Mouse (Mus musculus) CH12.LX (cell line): Measurements from ENCODE around the gene Gm5105. TPM values are rescaled to one million over a fixed set of nuclear protein-coding genes. Genes with fewer than 3 reads are reported as not detected.

Experiments
- DNase-seq: peaks from one replicate; pipeline ENCODE4 v3.0.0-alpha.2; 2013; ENCODE audit errors: extremely low read depth
- H3K27ac ChIP-seq: 2 replicates; pipeline ENCODE4 v1.5.1; 2012; ENCODE audit warnings: low read depth, mild to moderate bottlenecking, control low read depth, moderate library complexity; ENCODE audit not compliant: insufficient read depth
- H3K27me3 ChIP-seq: replicated peaks from 2 replicates; pipeline ENCODE3; 2012; ENCODE audit warnings: inconsistent platforms
- H3K36me3 ChIP-seq, 2 experiments: replicated peaks in 1 of 2; 2 replicates each; pipeline versions ENCODE3 to v1.6.1; 2012; ENCODE audit warnings: inconsistent platforms in 1 of 2, low read length in 1 of 2, mild to moderate bottlenecking in 1 of 2, mixed read lengths in 1 of 2, moderate library complexity in 1 of 2; ENCODE audit not compliant: control insufficient read depth in 1 of 2, insufficient read depth in 1 of 2
- H3K4me1 ChIP-seq, 2 experiments: 2 replicates each; pipeline ENCODE4 v1.6.1; 2012; ENCODE audit warnings: inconsistent platforms in 1 of 2, moderate library complexity in 1 of 2; ENCODE audit not compliant: insufficient read depth in 2 of 2, control insufficient read depth in 1 of 2
- H3K4me2 ChIP-seq: 2 replicates; pipeline ENCODE4 v1.6.1; 2012; ENCODE audit warnings: low read depth, mild to moderate bottlenecking, control low read depth; ENCODE audit not compliant: poor library complexity, insufficient read depth, severe bottlenecking
- H3K4me3 ChIP-seq, 3 experiments: fragments of 150-350 bp in 1 of 3; sonication (generic) in 1 of 3; replicated peaks in 1 of 3; 2 replicates each; pipeline versions ENCODE3 to v1.5.1; 2011 to 2012; ENCODE audit warnings: low read depth in 2 of 3, low read length in 2 of 3, mild to moderate bottlenecking in 2 of 3, moderate library complexity in 2 of 3, control low read depth in 1 of 3, improper control_type of control experiment in 1 of 3, inconsistent platforms in 1 of 3, mixed read lengths in 1 of 3; ENCODE audit not compliant: poor library complexity in 1 of 3
- H3K79me2 ChIP-seq: replicated peaks from 2 replicates; pipeline ENCODE4 v1.6.1; 2012; ENCODE audit warnings: mild to moderate bottlenecking, moderate library complexity; ENCODE audit not compliant: control insufficient read depth, poor library complexity, insufficient read depth, severe bottlenecking; ENCODE audit errors: extremely low read depth
- H3K9ac ChIP-seq: 2 replicates; pipeline ENCODE4 v1.6.1; 2012; ENCODE audit warnings: low read depth, mild to moderate bottlenecking, control low read depth, moderate library complexity; ENCODE audit not compliant: insufficient read depth
- H3K9me3 ChIP-seq: replicated peaks from 2 replicates; pipeline ENCODE3; 2012; ENCODE audit warnings: low read length, inconsistent platforms, mixed read lengths
- BHLHE40 ChIP-seq: IDR thresholded peaks from 2 replicates; pipeline ENCODE4 v1.6.1; 2011; ENCODE audit warnings: mild to moderate bottlenecking, low read depth, low read length, improper control_type of control experiment
- CHD2 ChIP-seq: IDR thresholded peaks from 2 replicates; pipeline ENCODE4 v1.6.1; 2011; ENCODE audit warnings: low read length, improper control_type of control experiment
- ELF1 ChIP-seq: IDR thresholded peaks from 2 replicates; pipeline ENCODE4 v1.6.1; 2014; ENCODE audit warnings: low read depth, mild to moderate bottlenecking, inconsistent platforms, low read length, improper control_type of control experiment
- ETS1 ChIP-seq: conservative IDR thresholded peaks from 2 replicates; pipeline ENCODE4 v1.6.1; 2012; ENCODE audit warnings: low read depth, mild to moderate bottlenecking, inconsistent platforms, low read length, improper control_type of control experiment, moderate library complexity
- IRF4 ChIP-seq: IDR thresholded peaks from 2 replicates; pipeline ENCODE4 v1.6.1; 2014; ENCODE audit warnings: low read depth, mild to moderate bottlenecking, inconsistent platforms, low read length, improper control_type of control experiment
- JUND ChIP-seq: conservative IDR thresholded peaks from 2 replicates; pipeline ENCODE4 v1.6.1; 2011; ENCODE audit warnings: low read depth, low read length, improper control_type of control experiment
- KAT2A ChIP-seq: IDR thresholded peaks from 2 replicates; pipeline ENCODE4 v1.6.1; 2012; ENCODE audit warnings: low read length, improper control_type of control experiment, inconsistent platforms; ENCODE audit not compliant: insufficient replicate concordance
- MAFK ChIP-seq: IDR thresholded peaks from 2 replicates; pipeline ENCODE4 v1.6.1; 2011; ENCODE audit warnings: low read length, improper control_type of control experiment; ENCODE audit not compliant: insufficient replicate concordance
- MAZ ChIP-seq: IDR thresholded peaks from 2 replicates; pipeline ENCODE4 v1.6.1; 2012; ENCODE audit warnings: low read depth, mild to moderate bottlenecking, inconsistent platforms, low read length, improper control_type of control experiment, moderate library complexity
- MXI1 ChIP-seq: IDR thresholded peaks from 2 replicates; pipeline ENCODE4 v1.6.1; 2011; ENCODE audit warnings: mild to moderate bottlenecking, low read depth, low read length, improper control_type of control experiment
- NELFE ChIP-seq: IDR thresholded peaks from 2 replicates; pipeline ENCODE4 v1.6.1; 2011; ENCODE audit warnings: low read depth, low read length, improper control_type of control experiment
- NRF1 ChIP-seq: IDR thresholded peaks from 2 replicates; pipeline ENCODE4 v1.6.1; 2014; ENCODE audit warnings: low read depth, mild to moderate bottlenecking, inconsistent platforms, low read length, improper control_type of control experiment, moderate library complexity
- PAX5 ChIP-seq: IDR thresholded peaks from 2 replicates; pipeline ENCODE4 v1.6.1; 2012; ENCODE audit warnings: low read length, inconsistent platforms, mixed read lengths
- RCOR1 ChIP-seq: conservative IDR thresholded peaks from 2 replicates; pipeline ENCODE4 v1.6.1; 2012; ENCODE audit warnings: low read depth, mild to moderate bottlenecking, inconsistent platforms, low read length, improper control_type of control experiment
- SIN3A ChIP-seq: IDR thresholded peaks from 2 replicates; pipeline ENCODE4 v1.6.1; 2012; ENCODE audit warnings: low read length, improper control_type of control experiment, inconsistent platforms
- SMC3 ChIP-seq: IDR thresholded peaks from 2 replicates; pipeline ENCODE4 v1.6.1; 2011; ENCODE audit warnings: low read depth, low read length, improper control_type of control experiment
- TCF12 ChIP-seq: IDR thresholded peaks from 2 replicates; pipeline ENCODE4 v1.6.1; 2014; ENCODE audit warnings: low read depth, mild to moderate bottlenecking, inconsistent platforms, low read length, improper control_type of control experiment
- USF2 ChIP-seq: conservative IDR thresholded peaks from 2 replicates; pipeline ENCODE4 v1.6.1; 2011; ENCODE audit warnings: low read depth, low read length, improper control_type of control experiment
- ZKSCAN1 ChIP-seq: IDR thresholded peaks from 2 replicates; pipeline ENCODE4 v1.6.1; 2012; ENCODE audit warnings: low read depth, inconsistent platforms, low read length, improper control_type of control experiment, borderline replicate concordance
- ZMIZ1 ChIP-seq: IDR thresholded peaks from 2 replicates; pipeline ENCODE4 v1.6.1; 2012; ENCODE audit warnings: low read depth, mild to moderate bottlenecking, inconsistent platforms, low read length, improper control_type of control experiment
- ZNF384 ChIP-seq: IDR thresholded peaks from 2 replicates; pipeline ENCODE4 v1.6.1; 2012; ENCODE audit warnings: low read depth, low read length, improper control_type of control experiment, inconsistent platforms
- dilution Hi-C: fragments of 300-500 bp; cut with MboI; formaldehyde crosslinking; loops from 2 replicates; pipeline ENCODE4 v1.14.3; 2020; ENCODE audit warnings: low sequenced_read_pairs; ENCODE audit not compliant: extremely low pct_unique_long_range_greater_than_20kb, extremely low pct_ligation_motif_present
- in situ Hi-C: fragments of 300-500 bp; cut with MboI; formaldehyde crosslinking; loops from 3 replicates; pipeline ENCODE4 v1.14.3; 2019; ENCODE audit warnings: low sequenced_read_pairs, low pct_ligation_motif_present, low pct_unique_long_range_greater_than_20kb, mixed read lengths
- polyA plus RNA-seq: library from polyadenylated mRNA; unstranded; fragments of >175 nt; gene quantifications from 2 replicates; pipeline ENCODE4 v1.2.1, GENCODE M21; 2012; ENCODE audit warnings: low read depth; ENCODE audit not compliant: insufficient read length
- total RNA-seq, 2 experiments: library from RNA; depleted of rRNA; stranded (reverse); fragments of 300-350 nt in 1 of 2; fragments of >200 nt in 1 of 2; gene quantifications; 2 replicates each; pipeline ENCODE4 v1.2.3; 2012 to 2014

The Gm5105 gene
- total and polyA plus RNA-seq, 3 experiments: 0.13 TPM; not detected in 2

DNA sequence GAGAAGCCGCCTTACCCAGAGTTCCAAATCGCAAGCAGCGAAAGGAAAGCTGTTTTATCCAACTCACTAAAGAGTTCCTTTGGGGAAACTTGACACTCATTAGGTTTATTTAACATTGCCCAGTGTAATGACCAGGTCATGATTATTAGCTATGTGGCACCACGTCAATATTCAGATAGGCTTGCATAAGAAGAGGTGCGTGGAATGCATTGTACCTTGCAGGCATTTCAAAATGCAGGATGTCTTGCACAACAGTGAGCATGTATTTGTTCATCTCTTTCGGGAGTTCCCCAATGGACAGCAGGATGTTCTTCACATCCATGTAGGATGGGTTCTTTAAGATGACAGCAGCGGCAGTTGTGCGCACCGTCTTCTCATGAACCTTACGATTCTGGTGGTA is 39.7 kb upstream of the Gm5105 start:
- Histone ChIP-seq H3K4me3 (no peak overlapping the region), H3K9ac (no peak overlapping the region), H3K4me1 (no peaks in the 10 kb centered on the region), H3K9me3 (no peaks in the 10 kb centered on the region), H3K79me2 (no peaks in the 10 kb centered on the region), H3K36me3 (peaks cover 6 to 18% of the 10 kb centered on the region in 2 experiments), H3K4me2 (no peak overlapping the region), H3K27ac (no peak overlapping the region), H3K27me3 (no peaks in the 10 kb centered on the region)
- DNase-seq: no peak
- dilution Hi-C loops (no loop called here), in situ Hi-C loops (no loop called here)
- TF ChIP-seq BHLHE40 (no peak), PAX5 (no peak), JUND (no peak), ETS1 (no peak), SMC3 (no peak), MXI1 (no peak), MAZ (no peak)

DNA sequence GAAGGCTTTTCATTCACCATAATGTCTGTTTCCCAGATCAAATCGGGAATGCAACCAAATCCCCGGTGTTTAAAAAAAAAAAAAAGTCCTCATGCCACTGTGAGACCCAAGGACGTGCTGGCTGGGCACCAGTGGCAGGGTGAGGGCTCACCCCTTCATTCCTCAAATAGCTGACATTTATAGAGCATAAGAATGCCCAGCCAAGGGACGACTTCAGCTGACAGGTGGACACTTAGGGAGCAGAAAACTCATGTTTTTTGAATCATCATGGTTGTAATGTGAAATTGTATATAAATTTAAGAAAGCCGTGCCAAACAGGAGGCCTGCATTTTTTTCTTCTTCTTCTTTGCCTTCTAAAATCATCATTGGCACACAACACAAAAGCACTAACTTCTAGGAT is 37.9 kb upstream of the Gm5105 start:
- Histone ChIP-seq H3K4me2 (no peak overlapping the region), H3K4me1 (no peaks in the 10 kb centered on the region), H3K27me3 (no peaks in the 10 kb centered on the region), H3K9me3 (no peaks in the 10 kb centered on the region), H3K36me3 (peaks cover 0 to 9% of the 10 kb centered on the region in 2 experiments), H3K9ac (no peak overlapping the region), H3K4me3 (no peak overlapping the region), H3K79me2 (no peaks in the 10 kb centered on the region), H3K27ac (no peak overlapping the region)
- TF ChIP-seq ZMIZ1 (no peak), BHLHE40 (no peak), MAFK (no peak), TCF12 (no peak), ZKSCAN1 (no peak), NELFE (no peak), USF2 (no peak), RCOR1 (no peak), PAX5 (no peak), NRF1 (no peak), ZNF384 (no peak), ELF1 (no peak), CHD2 (no peak), MAZ (no peak), SMC3 (no peak), SIN3A (no peak), IRF4 (no peak), KAT2A (no peak)
- no peak for DNase-seq
- in situ Hi-C loops (no loop called here), dilution Hi-C loops (no loop called here)
